Mouse (Mus musculus) layer of hippocampus, adult 11-12 months (tissue): ENCODE measurements around the gene Trio.

Experiments
- DNase-seq: peaks from one replicate; pipeline ENCODE4 v3.0.0; 2022; ENCODE audit warnings: low spot score

Gene Trio

DNA sequence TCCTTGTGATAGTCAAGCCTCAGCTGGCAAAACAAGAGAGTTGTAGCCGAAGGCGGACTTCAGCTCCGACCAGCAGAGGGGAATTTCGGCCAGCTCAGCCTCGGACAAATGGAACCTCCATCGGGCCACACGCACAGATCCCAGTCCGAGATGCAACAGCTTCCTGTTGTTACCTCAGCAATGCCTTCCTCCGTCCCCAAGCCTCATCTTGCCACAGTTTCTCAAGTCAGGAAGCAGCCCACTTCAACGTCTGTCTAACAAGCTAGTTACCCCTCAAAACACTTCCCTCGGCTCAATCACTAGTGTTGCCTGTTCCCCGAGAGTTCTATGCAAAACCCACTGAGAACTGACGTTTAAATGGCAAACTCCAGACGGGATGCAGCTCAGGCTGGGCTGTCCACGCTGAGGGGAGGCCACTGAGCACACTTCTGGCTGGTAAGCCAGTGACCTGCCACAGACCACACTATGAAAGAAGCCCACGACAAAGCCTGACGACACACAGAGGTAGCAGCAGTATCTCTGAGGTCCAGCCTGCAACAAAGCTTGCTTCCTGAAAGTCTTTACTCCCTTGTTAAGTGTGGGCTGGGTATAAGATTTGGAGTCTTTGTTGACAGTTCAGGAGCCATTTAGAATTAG, 34.5 kb downstream of the Trio start:
- DNase-seq, result no peak

DNA sequence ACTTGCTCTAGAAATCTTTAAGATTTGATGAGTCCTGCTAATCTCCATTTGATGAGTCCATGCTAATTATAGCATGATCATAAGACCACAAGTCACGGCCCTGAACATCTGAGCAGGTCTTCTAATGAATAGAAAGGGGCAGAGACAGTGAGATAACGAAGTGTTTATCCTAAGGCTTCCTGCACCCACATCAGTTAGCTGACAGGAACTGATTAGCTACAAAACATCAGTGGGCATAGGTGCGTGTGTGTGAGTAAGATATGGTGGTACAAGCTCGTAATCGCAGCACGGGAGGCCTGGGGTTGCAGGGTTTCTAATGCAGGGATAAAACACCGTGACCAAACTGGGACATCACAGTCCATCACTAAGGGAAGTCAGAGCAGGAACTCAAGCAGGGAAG, 37.7 kb downstream of the Trio start:
- no peak for DNase-seq

GRCm38 (mm10) chr15:27984881-27985280, 40.8 kb downstream of the Trio start:
- no peak for DNase-seq

DNA sequence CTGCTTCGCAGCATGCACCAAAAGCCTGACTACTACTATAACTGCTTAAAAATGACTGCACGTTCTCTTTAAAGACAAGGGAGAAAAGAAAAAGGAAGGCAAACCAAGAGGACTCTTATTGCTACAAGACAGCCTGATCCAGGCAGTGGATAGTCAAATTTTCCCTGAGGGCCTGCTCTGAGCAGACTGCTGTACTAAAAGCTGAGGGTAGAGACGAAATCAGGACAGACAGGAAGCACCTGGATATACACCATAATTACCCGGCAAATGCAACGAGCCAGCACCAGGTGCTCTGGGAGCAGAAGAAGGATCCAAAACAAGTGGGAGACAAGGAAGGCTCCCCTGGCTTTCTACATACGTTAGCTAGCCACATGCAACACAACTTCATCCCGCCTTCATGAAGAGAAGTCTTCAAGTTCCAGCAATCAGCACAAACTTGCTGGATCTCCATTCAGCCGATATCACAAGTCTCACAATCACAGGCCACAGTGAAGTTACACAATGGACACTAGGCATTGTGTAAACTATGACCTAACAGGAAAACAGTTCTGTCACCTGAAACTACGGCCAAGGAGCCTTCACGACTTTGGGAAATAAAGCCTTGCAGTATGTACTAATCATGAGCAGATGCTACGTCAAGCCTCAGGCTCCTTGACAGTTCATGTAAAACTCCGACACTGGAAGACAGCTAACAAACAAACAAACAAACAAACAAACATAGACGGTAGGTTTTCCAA, 43.7 kb downstream of the Trio start:
- DNase-seq, result no peak

- no peak for DNase-seq
These were observed 44.4 kb downstream of the Trio start for GRCm38 (mm10) chr15:27981258-27981657.

- DNase-seq, result no peak
These were observed 45.2 kb downstream of the Trio start for GRCm38 (mm10) chr15:27980436-27980835.

- DNase-seq, result no peak
These were observed 48.7 kb downstream of the Trio start for GRCm38 (mm10) chr15:27976950-27977349.

DNA sequence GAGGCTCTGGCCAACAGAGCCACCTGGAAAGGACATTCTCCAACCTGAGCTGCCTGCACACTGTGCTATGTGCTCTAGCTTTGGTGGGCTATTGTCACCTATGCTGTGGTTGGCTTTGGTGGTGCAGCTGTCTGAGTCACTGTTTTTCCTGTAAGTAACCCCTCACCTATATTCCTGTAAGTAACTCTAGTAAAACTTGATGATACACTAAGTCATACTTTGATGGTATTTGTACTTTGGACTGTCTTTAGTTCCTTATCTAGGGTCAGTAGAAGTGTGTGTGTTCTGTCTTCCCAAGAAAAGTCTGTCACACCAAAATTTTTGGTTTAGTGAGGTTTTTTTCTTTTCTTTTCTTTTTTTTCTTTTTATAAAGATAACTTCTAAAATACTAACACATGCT, 49.3 kb downstream of the Trio start:
- no peak for DNase-seq

GRCm38 (mm10) chr15:27974637-27975036, 51.0 kb downstream of the Trio start:
- DNase-seq, result no peak

GRCm38 (mm10) chr15:27968183-27968582, 57.5 kb downstream of the Trio start:
- DNase-seq, result no peak

DNA sequence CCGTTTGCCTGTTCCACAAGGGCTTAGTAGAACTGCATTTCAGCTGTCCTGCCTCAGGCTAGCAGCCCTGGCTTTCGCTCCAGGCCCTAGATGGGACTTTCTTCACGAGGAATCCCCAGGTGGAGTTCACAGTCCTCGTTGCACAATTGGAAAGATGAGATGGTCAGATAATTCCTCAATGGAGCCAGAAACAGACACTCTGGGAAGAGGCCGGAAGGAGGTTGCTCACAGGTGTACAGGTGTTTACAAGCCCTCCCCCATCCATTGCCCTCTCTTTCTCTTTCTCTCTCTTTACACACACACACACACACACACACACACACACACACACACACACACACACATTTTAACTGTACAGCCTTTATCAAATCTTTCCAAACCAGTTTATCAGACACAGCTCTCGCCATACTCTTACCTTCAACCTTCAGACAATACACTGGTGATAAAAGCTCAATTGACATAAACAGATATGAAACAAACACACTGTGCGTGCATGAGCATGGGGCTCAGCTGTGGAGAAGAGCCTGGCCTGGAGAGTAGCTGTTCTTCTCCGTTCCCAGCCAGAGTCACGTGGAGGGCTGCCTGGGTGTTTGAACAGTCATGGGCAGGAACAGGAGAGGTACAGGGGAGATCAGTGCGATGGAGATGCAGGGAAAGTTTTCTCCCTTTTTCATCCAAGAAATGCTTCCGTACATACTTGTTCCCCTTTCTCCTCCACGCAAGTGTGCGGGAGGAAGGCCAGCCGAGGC, 58.3 kb downstream of the Trio start:
- no peak for DNase-seq

DNA sequence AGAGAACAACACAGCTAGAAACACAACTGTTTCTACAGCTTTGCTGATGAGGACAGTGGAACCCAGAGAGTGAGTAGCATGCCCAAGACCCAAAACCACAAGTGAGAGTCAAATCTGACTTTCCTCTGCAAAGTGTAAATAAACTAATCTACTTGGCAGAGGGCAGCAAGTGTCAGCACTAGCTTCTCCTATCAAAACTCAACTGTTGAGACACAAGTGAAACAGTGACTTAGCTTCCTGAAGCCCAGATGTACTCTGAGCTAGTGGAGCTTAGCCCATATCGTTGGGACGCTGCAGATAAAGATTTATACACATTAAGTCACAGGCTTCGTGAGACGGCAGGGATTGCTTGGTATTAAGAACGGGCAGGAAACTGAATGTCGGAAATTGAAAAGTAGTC, 60.8 kb downstream of the Trio start:
- no peak for DNase-seq

DNA sequence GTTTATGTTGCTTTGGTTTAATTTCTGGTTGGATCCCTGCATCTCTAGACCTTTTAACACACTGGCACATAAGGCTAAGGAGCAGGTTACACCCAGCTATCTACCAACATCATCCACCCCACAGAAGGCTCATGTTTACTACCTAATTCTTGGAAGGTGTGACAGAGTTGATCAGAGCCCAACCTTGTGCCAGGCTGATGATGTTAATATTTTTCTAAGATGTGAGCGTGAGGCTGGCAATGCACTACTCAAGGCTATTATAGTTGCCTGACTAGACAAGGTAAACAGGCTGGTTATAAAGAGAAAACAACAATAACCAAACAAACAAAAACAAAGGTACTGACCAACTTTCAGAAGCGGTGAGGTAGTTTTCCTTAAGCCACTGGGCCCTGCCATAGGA, 62.1 kb downstream of the Trio start:
- DNase-seq, result no peak

- DNase-seq, result no peak
These were observed 65.0 kb downstream of the Trio start for GRCm38 (mm10) chr15:27960642-27961041.

DNA sequence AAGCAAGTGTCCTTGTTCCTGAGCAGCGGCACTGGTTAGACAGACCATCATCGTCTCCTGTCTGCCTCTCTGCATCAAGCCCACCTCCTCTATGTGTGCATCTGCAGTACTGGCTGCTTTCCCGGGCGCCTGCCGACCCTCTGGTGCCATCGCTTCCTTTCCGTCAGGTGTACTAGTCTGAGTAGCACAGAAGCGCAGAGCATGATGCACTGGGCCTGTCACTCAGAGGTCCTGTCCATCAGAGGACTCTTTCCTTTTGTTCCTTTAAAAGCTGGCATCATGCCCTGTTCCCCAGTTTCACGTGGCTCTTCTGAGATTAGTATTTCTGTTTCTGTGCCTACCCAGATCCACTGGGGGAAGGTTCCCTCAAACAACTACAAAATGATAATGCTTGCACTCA, 67.8 kb downstream of the Trio start:
- no peak for DNase-seq

GRCm38 (mm10) chr15:27955614-27956013, 70.0 kb downstream of the Trio start:
- no peak for DNase-seq

GRCm38 (mm10) chr15:27954356-27954755, 71.3 kb downstream of the Trio start:
- no peak for DNase-seq

DNA sequence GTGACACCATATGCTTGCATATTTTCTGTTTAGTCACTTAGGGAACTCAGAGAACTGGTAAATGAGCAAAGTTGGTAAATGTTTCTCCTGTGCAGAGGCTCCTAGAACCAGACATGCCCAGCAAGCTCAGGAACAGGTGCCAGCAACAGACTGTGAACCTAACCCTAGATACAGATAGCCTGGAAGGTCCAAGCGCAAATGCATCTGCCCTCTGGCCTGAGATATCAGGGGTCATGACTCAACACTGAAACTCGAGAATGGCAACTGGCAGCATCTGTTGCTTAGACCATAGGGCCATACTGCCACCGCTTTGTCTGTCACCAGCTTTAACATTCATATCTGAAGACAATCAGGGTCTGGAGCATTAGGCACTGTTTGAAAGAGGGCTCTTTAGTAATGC, 72.1 kb downstream of the Trio start:
- DNase-seq, result no peak

DNA sequence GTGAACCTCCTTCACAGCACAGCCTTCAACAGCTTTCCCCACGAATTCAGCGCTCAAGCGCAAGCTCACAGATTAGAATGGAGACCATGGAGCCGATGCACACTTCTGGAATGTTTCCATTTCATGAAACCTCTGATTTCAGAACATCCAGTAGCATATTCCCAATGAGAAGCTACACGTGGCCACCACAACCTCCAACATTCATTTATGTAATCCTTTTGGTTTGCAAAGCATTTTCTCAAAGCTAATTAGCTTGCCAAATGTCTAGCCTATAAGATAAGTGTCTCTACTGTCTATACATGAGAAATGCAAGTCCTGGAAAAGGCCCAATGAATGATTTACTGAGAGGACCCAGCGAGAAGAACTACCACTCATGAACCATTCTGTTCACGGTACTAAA, 74.5 kb downstream of the Trio start:
- no peak for DNase-seq

DNA sequence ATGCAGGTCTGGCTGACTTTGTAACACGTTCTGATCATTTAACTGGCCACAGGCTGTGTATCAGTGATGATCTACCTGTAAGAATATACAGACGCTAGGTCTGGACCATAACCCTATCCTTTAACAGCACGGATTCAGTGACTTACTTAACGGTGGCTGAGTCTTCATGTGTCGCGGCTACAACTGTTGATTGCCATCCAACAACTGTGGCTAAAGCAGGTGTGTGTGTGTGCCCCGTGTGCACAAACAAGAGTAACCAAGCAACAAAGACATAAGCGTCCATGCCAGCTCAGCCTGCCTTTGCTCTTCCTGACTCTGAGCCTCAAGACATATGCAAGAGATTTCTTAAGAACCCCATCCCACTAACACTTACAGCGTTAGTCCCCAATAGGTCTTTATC, 76.5 kb downstream of the Trio start:
- no peak for DNase-seq

DNA sequence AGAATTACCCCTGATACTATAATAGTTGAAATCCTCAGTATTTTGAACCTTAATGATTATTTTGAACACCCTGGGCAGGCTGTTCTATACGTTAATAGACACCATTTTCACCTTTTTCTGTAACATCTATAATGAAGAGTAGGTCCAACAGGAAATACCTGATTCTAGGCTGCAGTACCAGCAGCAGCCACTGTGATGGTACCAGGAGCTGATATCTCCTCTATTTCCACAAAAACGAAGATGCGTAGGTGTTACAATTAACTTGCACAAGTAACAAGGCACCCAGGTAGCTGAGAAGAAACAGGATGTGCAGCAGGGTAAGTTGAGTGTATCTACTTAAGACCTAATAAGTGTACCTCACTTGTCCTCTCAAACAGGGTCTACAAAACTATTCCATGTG, 77.8 kb downstream of the Trio start:
- DNase-seq, result no peak

DNA sequence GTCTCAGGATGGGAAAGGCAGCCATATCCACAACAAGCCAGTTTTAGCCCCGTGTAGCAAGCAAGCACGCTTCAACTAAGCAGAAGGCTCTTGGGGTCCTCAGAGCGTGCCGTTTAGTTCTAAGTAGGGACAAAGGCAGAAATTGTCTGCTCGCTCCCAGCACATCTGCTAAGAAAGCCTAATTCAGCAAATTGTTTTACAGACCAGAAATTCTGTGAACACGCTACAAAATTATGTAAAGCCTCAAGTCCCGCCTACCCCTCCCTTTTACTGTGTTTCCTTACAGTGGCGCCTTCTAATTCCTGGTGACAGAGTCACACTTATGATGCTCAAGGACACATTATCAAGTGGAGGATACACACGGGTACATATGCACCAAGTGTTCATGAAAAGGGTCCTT, 80.1 kb downstream of the Trio start:
- DNase-seq, result no peak

DNA sequence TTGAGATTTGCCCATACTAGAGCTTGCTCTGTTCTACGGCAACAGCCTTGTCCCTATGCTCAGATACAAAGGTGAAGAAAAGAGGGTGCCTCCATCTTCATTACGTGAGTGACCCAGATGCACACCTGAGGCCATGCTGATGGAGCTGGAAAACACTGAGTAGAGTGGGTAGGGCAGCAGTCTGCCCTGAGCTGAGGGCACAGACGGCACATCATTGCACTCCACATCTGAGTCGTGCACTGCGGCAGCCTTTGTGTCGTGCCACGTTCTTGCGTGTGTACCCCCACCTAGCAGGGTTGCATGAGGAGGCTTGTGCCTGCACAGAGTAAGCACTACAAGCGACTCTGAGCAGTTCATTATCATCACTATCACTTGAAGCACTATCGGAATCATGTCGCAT, 80.8 kb downstream of the Trio start:
- DNase-seq, result no peak
